Mouse (Mus musculus) cerebellum, adult 11-12 months (tissue): Measurements from ENCODE around the gene Zic3.

ENCODE experiments used
- DNase-seq: peaks from one replicate; pipeline ENCODE4 v3.0.0; 2022

The Zic3 gene

GRCm38 (mm10) chrX:58022400-58022799 is at the start of gene Zic3:
Zic3 (plus strand) TSS chrX:58022700.
- DNase-seq, result no peak

DNA sequence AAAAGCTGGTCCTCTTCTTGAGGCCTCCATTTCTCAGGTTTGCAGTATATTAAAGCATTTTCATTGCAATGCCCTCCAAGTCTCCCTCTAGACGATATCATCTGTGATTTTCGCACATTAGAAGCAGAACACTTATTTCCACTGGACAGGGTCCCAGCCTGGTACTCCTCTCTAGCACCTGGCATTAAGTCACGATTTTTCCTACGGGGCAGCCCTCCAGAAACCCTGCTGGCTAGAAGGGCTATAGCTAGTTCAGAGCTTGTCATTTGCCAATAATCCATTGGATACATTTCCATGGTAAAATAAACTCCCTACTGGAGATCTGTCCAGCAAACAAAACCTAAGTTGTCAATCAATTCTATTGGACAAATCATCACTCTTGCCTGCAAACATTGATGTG is 40.1 kb upstream of the Zic3 start:
- no peak for DNase-seq

DNA sequence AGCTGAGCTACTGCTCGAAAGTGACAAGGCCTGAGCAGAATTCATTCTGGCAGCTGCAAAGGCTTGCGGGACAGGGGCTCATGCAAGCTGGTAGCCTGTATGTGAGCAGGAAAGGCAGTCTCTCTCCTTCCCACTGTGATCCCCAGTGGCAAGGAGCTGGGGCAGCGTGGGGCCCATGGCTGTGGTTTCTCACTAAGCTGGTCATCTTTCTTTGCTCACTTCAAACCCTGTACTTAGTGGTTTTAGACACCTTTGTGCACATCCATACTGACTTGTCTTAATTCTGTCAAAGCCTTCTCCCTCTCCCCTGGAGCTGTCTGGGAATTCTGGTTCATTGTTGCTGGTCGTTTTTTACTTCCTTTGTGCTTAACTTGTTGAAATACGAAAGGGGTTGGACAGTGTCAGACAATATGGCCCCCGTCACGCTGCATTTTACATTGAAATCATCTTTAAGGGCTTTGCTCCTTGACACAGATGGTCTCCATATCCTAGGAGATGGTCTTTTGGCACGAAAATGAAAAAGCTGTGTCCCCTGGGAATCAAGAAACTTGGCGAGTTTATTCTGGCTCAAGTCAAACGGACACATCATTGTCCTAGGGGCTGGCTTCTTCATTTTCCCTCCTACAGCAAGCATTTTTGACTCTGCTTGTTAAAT is 34.9 kb upstream of the Zic3 start:
- no peak for DNase-seq

DNA sequence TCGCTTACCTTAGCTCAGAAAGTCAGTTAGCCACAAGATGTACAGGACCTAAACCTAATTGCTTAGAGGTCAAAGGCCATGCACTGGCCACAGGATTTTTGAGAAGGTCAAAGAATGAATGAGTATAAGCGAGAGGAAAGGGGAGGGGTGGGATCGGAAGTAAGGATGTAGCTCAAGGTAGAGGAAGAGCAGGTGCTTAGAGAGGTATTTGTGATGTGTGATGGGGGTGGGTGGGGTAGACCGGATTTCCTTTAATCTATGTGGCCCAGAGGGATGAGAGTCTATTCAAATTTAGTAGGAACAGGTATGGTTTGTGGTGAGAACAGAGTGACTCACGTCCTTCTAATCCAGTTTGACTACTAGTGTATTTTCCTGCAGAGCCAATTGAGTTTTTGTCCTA is 9.1 kb upstream of the Zic3 start:
- DNase-seq, result no peak

DNA sequence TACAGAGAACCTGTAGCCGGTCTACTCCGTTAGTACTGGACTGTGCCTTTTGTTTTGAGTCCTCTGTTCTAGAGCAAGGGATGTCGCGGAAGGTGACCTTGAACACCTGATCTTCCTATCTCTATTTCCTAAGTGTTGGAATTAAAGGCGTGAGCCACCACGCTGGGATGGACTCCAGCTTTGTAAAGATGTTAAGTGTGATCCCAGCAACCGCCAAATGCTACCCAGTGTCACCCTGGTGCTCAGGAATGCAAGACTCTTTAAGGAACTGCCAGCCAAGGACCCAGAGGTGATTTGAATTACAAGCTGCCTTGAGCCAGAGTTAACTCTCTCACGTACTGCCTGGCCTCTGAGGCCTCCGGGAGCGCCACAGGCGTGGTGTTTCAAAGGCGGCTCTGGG is 8.4 kb upstream of the Zic3 start:
- DNase-seq, result no peak

- DNase-seq, result no peak
Measured at GRCm38 (mm10) chrX:58014761-58015160, 7.7 kb upstream of the Zic3 start.

DNA sequence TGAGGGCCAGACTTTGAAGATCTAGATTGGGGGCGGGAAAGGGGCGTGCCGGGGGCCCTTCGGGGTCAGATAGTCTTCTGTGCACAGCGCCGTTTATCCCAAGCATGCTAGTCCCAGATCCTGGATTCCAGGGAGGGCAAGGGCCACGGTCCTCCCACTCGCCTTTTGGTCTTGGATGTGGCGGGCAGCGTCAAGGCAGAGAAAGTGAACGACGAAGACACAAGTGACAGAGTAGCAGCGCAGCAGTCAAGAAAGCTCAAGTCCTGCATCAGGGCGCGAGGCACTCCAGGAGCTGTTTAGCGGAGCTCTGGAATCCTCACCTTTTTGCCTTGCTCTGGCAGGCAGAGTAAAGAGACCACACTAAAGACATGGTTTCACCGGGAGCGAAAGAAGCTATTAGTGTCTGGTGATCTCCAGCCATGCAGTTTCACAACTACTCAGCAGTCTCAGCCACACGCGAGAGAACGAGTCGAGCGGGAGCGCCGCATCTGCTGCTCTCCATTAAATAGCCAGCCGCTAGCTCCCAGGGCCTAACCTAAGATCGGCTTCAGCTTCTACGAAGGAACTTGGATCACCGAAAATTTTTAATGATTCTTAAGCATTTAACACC is 7.1 kb upstream of the Zic3 start:
- no peak for DNase-seq

GRCm38 (mm10) chrX:58018720-58019119 is 3.8 kb upstream of the Zic3 start:
- DNase-seq, result no peak

GRCm38 (mm10) chrX:58019257-58019953 is 3.1 kb upstream of the Zic3 start:
- DNase-seq, result no peak

DNA sequence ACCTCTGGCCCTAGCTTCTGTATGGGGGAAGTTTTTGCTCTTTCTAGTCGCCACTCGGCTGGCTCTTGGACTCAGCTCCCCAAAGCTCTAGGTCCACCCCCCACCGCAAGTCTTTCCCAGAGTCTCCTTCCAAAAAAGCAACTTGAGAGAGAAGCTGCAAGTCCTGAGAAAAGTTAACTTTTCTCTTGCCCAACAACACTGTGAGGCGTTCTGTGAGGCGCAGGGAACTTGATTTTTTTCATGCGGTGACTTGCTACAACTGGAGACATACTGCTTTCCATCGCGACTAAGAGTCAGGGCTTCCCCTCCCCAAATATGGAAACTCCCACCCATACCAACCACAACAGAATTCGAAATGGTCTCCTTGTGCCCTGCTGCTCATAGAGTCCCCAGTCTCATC is 5.1 kb downstream of the Zic3 start:
- DNase-seq, result no peak

DNA sequence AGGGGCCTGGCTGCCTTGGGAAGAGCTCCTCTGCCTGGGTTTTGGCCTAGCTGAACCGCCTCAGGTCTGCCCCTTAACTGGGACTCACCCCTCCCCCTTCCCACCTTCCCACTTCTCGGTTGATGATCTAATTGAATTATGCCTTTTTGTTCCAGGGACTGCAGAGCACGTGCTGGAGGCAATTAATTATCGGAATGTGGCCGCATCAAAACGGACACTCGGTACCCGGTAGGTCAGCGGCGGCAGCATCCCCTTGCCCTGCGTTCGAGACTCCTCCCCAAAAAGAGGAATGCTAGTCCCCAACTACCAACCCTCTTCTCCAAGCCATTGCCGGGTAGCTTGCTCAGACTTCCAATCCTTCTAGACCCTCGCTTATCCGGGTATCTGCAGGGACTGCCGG is 5.6 kb downstream of the Zic3 start:
- DNase-seq, result no peak

- DNase-seq, result no peak
Measured at GRCm38 (mm10) chrX:58028858-58029257, 6.4 kb downstream of the Zic3 start.

GRCm38 (mm10) chrX:58030100-58030834 is 7.8 kb downstream of the Zic3 start:
- peak; percentile 88 for DNase-seq

- peak; percentile 58 for DNase-seq
Measured at GRCm38 (mm10) chrX:58030835-58031670, 8.6 kb downstream of the Zic3 start.

- peak; percentile 40 for DNase-seq
Measured at GRCm38 (mm10) chrX:58031671-58032605, 9.4 kb downstream of the Zic3 start.

GRCm38 (mm10) chrX:58032622-58033021 is 10.1 kb downstream of the Zic3 start:
- DNase-seq, result no peak

DNA sequence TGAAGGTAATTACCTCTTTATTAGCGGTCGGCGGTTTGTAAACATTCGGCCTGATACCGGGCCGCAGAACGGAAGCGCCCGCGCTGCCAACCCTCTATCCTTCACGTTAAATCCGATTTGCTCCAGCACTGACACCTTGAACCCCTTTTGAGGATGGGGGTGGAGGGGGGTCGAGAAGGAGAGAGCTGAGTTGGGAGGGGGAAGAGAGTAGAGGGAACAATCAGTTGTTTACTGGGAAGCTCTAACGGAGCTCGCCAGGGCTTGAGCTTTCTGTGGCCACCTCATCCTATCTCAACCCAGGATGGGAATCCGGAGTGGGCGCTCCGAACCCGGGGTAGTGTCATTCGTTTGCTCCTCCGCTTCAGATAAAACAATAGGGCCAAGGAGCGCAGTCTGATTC is 11.0 kb downstream of the Zic3 start:
- DNase-seq, result no peak

DNA sequence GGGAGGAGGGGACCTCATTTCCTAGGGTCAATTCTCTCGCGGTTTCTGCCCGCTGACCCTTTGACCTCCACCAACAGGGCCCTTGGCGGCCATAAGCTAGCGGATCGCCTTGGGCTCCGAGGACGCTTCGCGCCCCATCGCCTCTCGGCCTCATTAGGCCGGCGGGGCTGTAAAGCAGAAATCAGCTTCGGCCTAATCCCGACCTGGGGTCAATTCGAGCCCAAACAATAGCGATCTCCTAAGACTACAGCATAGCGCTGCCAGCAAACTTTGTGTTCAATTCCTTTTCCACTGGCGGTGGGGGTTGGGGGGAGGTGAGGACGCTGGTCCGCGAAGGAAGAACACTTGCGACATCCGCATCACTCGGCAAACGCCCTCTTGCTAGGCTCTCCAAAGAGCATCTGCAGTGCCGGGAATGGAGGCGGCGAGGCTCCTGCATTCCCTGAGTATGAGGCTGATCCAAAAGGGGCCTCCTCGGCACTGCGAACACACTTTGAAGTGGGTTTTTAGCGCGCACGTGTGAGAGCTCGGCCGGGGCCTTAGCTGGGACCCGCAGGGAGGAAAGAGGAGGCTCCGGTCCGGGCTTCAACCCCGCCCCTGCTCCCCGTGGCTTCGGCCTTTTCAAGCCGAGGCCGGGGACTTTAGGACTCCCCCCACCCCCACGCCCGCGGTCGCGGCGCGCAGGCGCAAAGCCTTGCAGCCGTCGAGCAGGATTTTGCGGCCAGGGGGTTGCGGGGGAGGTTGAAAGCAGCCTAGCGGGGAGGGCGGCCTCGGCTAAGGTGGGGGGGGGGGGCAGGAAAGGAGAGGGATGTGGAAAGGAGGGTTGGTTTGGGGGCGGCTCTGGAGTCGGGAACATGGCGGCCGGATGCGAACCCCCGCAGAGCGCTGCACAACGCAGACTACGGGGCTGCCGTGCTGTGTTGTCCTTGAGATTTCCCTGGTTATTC is 15.8 kb downstream of the Zic3 start:
- DNase-seq, result peak; percentile 68

DNA sequence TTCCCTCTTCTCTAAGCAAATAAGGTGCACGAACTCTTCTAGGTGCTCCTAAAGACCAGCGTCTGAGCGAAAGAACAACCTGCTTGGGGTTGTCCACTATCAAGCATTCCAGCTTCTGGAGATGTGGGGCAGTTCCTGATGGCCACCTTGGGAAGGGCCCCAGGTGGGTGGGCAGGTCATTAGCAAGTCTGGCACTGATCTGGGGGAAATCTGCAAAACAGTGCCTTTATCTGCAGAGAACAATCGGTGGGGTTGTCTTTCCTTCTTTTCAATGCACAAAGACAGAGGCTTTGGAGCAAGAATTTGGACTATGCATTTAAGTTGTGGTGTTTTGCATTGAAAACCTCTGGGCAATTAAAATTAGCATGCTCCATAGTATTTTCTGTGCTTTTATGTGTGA is 17.2 kb downstream of the Zic3 start:
- no peak for DNase-seq

DNA sequence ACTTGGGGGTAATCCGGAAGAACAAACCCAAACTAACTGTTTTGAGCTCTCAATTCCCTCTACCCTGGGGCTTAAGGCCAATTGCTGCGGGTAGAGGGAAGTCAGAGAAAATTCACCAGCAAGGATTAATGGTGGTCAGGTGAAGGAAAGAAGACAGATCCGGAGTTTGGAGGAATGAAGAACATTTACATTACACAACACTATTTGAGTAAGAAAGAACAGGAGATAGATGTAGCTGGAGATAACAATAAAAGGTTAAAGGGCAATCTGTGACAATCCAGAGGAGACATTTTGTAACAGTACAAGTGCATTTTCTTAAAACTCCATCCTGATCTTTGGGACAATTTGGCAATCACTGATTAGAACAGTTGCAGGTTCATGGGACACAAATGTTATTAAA is 19.4 kb downstream of the Zic3 start:
- no peak for DNase-seq
